Mouse (Mus musculus) heart, embryonic 15.5 days (tissue): ENCODE data around the gene Ift22. TPM values are rescaled to one million over a fixed set of nuclear protein-coding genes. Genes with fewer than 3 reads are reported as not detected.

Experiments
- ATAC-seq: fragments of 200-750 bp; cut with Nextera tagmentation; replicated peaks from 2 replicates; pipeline ENCODE4 v1.8.0; 2017; ENCODE audit warnings: low read depth, moderate TSS enrichment; ENCODE audit not compliant: insufficient number of reproducible peaks, insufficient read depth, low FRiP score
- H3K27ac ChIP-seq: fragments of 300-500 bp; sonication (generic); 2 replicates; pipeline ENCODE4 v1.5.1; 2015; ENCODE audit warnings: mild to moderate bottlenecking, inconsistent platforms
- H3K27me3 ChIP-seq: fragments of 300-500 bp; sonication (generic); 2 replicates; pipeline ENCODE4 v1.6.1; 2015; ENCODE audit warnings: inconsistent platforms
- H3K36me3 ChIP-seq: fragments of 300-500 bp; sonication (generic); 2 replicates; pipeline ENCODE4 v1.6.1; 2015; ENCODE audit warnings: mild to moderate bottlenecking, inconsistent platforms
- H3K4me1 ChIP-seq: fragments of 300-500 bp; sonication (generic); replicated peaks from 2 replicates; pipeline ENCODE4 v1.6.1; 2015; ENCODE audit warnings: inconsistent platforms
- H3K4me2 ChIP-seq: fragments of 300-500 bp; sonication (generic); 2 replicates; pipeline ENCODE4 v1.6.1; 2015; ENCODE audit warnings: inconsistent platforms, mild to moderate bottlenecking, moderate library complexity
- H3K4me3 ChIP-seq: fragments of 300-500 bp; sonication (generic); 2 replicates; pipeline ENCODE4 v1.5.1; 2015; ENCODE audit warnings: mild to moderate bottlenecking, inconsistent platforms
- H3K9ac ChIP-seq: fragments of 300-500 bp; sonication (generic); 2 replicates; pipeline ENCODE4 v1.6.1; 2015; ENCODE audit warnings: mild to moderate bottlenecking, inconsistent platforms
- H3K9me3 ChIP-seq: fragments of 300-500 bp; sonication (generic); replicated peaks from 2 replicates; pipeline ENCODE4 v1.6.1; 2016; ENCODE audit warnings: inconsistent platforms
- WGBS: fragments of 180-500 bp; shearing (Covaris S2); methylation state at CpG from one replicate; pipeline ENCODE4 v1.1.7; 2015; ENCODE audit warnings: mixed read lengths; 5-methylcytosine and 5-hydroxymethylcytosine counted together
- polyA plus RNA-seq: library from polyadenylated mRNA; unstranded; fragments of >200 nt; fragmentation: Nextera tagmentation; extraction: Ambion mirVana; gene quantifications from 2 replicates; pipeline ENCODE4 v1.2.1, GENCODE M21; 2015

Gene Ift22
- polyA plus RNA-seq, 1 experiment from 2014 or later = 34.3 TPM

DNA sequence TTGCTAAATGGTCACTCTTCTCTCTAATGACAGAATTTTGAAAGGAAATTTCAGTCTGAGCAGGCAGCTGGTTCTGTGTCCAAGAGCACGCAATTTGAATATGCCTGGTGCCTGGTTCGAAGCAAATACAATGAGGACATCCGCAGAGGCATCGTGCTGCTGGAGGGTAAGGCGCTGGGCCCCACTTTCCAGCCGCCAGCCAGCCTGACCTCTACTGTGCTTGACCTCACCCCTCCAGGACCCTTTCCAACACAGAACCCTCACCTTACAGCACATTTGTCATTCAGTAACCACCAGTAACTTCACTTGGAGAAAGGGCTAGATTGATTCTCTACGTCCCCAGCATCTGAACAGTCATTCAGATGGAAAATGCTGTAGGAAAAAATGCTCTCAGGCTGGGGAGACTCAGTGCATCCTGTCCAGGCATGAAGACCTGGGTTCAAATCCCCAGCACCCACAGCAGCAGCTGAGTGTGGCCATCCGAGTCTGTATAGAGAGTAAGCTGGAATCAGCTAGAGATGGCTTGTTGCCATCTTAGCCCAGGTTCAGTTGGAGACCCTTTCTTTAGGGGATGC, 55.1 kb downstream of the Ift22 start:
- peaks cover 26% of the 10 kb centered on the region for H3K36me3 ChIP-seq
- H3K9ac ChIP-seq = peak overlapping the region; percentile 78
- 68% methylated on average over 8 of the region's 8 CpGs for WGBS
- no peaks in the 10 kb centered on the region for H3K27me3 ChIP-seq
- no peaks in the 10 kb centered on the region for H3K9me3 ChIP-seq
- H3K4me3 ChIP-seq = peak overlapping the region; percentile 80
- H3K27ac ChIP-seq = no peak overlapping the region; the same call in 1 of the 2 replicates
- peaks cover 43% of the 10 kb centered on the region for H3K4me1 ChIP-seq
- ATAC-seq = no peak
- peak overlapping the region; percentile 84 for H3K4me2 ChIP-seq

Other genes with a start within 250 kb of the Ift22 start
- 0.28 and 3.1 TPM in 2 replicates for gene Myl10, start 215.0 kb upstream of the Ift22 start, polyA plus RNA-seq
- gene Col26a1, start 24.9 kb upstream of the Ift22 start, polyA plus RNA-seq = 13.9 and 19.7 TPM in 2 replicates
- 221 and 240 TPM in 2 replicates for gene Fis1, start 45.1 kb downstream of the Ift22 start, polyA plus RNA-seq
- gene Cldn15, start 58.5 kb downstream of the Ift22 start, polyA plus RNA-seq = 6.3 and 6.7 TPM in 2 replicates
- 34.9 and 50.1 TPM in 2 replicates for gene Plod3, start 78.9 kb downstream of the Ift22 start, polyA plus RNA-seq
- 79.5 and 79.9 TPM in 2 replicates for gene Znhit1, start 79.9 kb downstream of the Ift22 start, polyA plus RNA-seq
- gene Vgf, start 118.2 kb downstream of the Ift22 start, polyA plus RNA-seq = 0.10 TPM in 1 of 2 replicates, not detected in the other
- 120 and 132 TPM in 2 replicates for gene Ap1s1, start 138.0 kb downstream of the Ift22 start, polyA plus RNA-seq
- 1.3 and 1.4 TPM in 2 replicates for gene Serpine1, start 164.1 kb downstream of the Ift22 start, polyA plus RNA-seq
- gene Trim56, start 208.1 kb downstream of the Ift22 start, polyA plus RNA-seq = 6.5 and 9.4 TPM in 2 replicates
- not detected in 2 replicates for gene Muc3, start 241.2 kb downstream of the Ift22 start, polyA plus RNA-seq